Mouse (Mus musculus) gastrocnemius, postnatal 25 days (tissue): ENCODE data around the gene Abcg8. TPM values are rescaled to one million over a fixed set of nuclear protein-coding genes. Genes with fewer than 3 reads are reported as not detected.

Source experiments
- DNase-seq: peaks from one replicate; pipeline ENCODE4 v3.0.0; 2022
- long read RNA-seq, 2 experiments: library from polyadenylated mRNA; stranded (forward); transcript quantifications; one replicate each; pipeline ENCODE4 v2.0.0; 2021
- total RNA-seq, 2 experiments: library from RNA; stranded (reverse); gene quantifications; 1 replicate in 1 of 2; 2 replicates in 1 of 2; pipeline ENCODE4 v1.2.3; 2021

Abcg8 gene
- total RNA-seq = not detected
- long read RNA-seq, experiment 1 = 0 reads
- long read RNA-seq, experiment 2 = 0 reads

- no peak for DNase-seq
Observed at GRCm38 (mm10) chr17:84675951-84676366, at the start of gene Abcg8. Gene Abcg8 (plus strand): TSS chr17:84676302.

GRCm38 (mm10) chr17:84626857-84627305, 49.2 kb upstream of the Abcg8 start:
- DNase-seq = no peak

- no peak for DNase-seq
Observed at GRCm38 (mm10) chr17:84627721-84628120, 48.4 kb upstream of the Abcg8 start.

- DNase-seq = no peak
Observed at GRCm38 (mm10) chr17:84628611-84629010, 47.5 kb upstream of the Abcg8 start.

GRCm38 (mm10) chr17:84631836-84632235, 44.3 kb upstream of the Abcg8 start:
- DNase-seq = no peak

GRCm38 (mm10) chr17:84633443-84633842, 42.7 kb upstream of the Abcg8 start:
- DNase-seq = no peak

- DNase-seq = no peak
Observed at GRCm38 (mm10) chr17:84636328-84636727, 39.8 kb upstream of the Abcg8 start.

- DNase-seq = no peak
Observed at GRCm38 (mm10) chr17:84637971-84638370, 38.1 kb upstream of the Abcg8 start.

- DNase-seq = no peak
Observed at GRCm38 (mm10) chr17:84639796-84640378, 36.2 kb upstream of the Abcg8 start.

GRCm38 (mm10) chr17:84641893-84642292, 34.2 kb upstream of the Abcg8 start:
- no peak for DNase-seq

GRCm38 (mm10) chr17:84642324-84642723, 33.8 kb upstream of the Abcg8 start:
- no peak for DNase-seq

GRCm38 (mm10) chr17:84644292-84645050, 31.6 kb upstream of the Abcg8 start:
- DNase-seq = no peak

GRCm38 (mm10) chr17:84645119-84645518, 31.0 kb upstream of the Abcg8 start:
- DNase-seq = no peak

- no peak for DNase-seq
Observed at GRCm38 (mm10) chr17:84645894-84646293, 30.2 kb upstream of the Abcg8 start.

- no peak for DNase-seq
Observed at GRCm38 (mm10) chr17:84646477-84646876, 29.6 kb upstream of the Abcg8 start.

GRCm38 (mm10) chr17:84647630-84648029, 28.5 kb upstream of the Abcg8 start:
- DNase-seq = no peak

- DNase-seq = no peak
Observed at GRCm38 (mm10) chr17:84650302-84651017, 25.6 kb upstream of the Abcg8 start.

GRCm38 (mm10) chr17:84653544-84653943, 22.6 kb upstream of the Abcg8 start:
- DNase-seq = no peak

GRCm38 (mm10) chr17:84656205-84656604, 19.9 kb upstream of the Abcg8 start:
- DNase-seq = no peak

GRCm38 (mm10) chr17:84656653-84657421, 19.3 kb upstream of the Abcg8 start:
- no peak for DNase-seq

- no peak for DNase-seq
Observed at GRCm38 (mm10) chr17:84657422-84657732, 18.7 kb upstream of the Abcg8 start.

- DNase-seq = no peak
Observed at GRCm38 (mm10) chr17:84657782-84658181, 18.3 kb upstream of the Abcg8 start.
